Mouse (Mus musculus) hindbrain, postnatal 0 days (tissue): ENCODE data around the gene Tmc5. TPM values are rescaled to one million over a fixed set of nuclear protein-coding genes. Genes with fewer than 3 reads are reported as not detected.

ENCODE experiments used
- ATAC-seq: fragments of 200-750 bp; cut with Nextera tagmentation; 2 replicates; pipeline ENCODE4 v1.8.0; 2017; ENCODE audit warnings: mild to moderate bottlenecking, moderate TSS enrichment, moderate library complexity
- DNase-seq: peaks from one replicate; pipeline ENCODE4 v3.0.0-alpha.2; 2015; ENCODE audit warnings: low spot score
- H3K27ac ChIP-seq: fragments of 300-500 bp; sonication (generic); 2 replicates; pipeline ENCODE4 v1.5.1; 2014; ENCODE audit warnings: mild to moderate bottlenecking
- H3K27me3 ChIP-seq: fragments of 300-500 bp; sonication (generic); 2 replicates; pipeline ENCODE4 v1.6.1; 2014; ENCODE audit warnings: low read length, mixed read lengths; ENCODE audit not compliant: insufficient read depth
- H3K36me3 ChIP-seq: fragments of 300-500 bp; sonication (generic); 2 replicates; pipeline ENCODE4 v1.6.1; 2014; ENCODE audit warnings: low read length, mixed read lengths; ENCODE audit not compliant: insufficient read depth
- H3K4me1 ChIP-seq: fragments of 300-500 bp; sonication (generic); 2 replicates; pipeline ENCODE4 v1.6.1; 2014; ENCODE audit warnings: antibody characterized with exemption, low read length, mixed read lengths; ENCODE audit not compliant: insufficient read depth
- H3K4me2 ChIP-seq: fragments of 300-500 bp; sonication (generic); 2 replicates; pipeline ENCODE4 v1.6.1; 2014; ENCODE audit warnings: low read depth, mild to moderate bottlenecking, low read length, moderate library complexity, mixed read lengths
- H3K4me3 ChIP-seq: fragments of 300-500 bp; sonication (generic); 2 replicates; pipeline ENCODE4 v1.5.1; 2014; ENCODE audit warnings: low read length
- H3K9ac ChIP-seq: fragments of 300-500 bp; sonication (generic); replicated peaks from 2 replicates; pipeline ENCODE4 v1.6.1; 2014; ENCODE audit warnings: mild to moderate bottlenecking, low read length, moderate library complexity, mixed read lengths
- H3K9me3 ChIP-seq: fragments of 300-500 bp; sonication (generic); 2 replicates; pipeline ENCODE4 v1.6.1; 2016; ENCODE audit warnings: low read length, mixed read lengths
- CTCF ChIP-seq: IDR thresholded peaks from 2 replicates; pipeline ENCODE4 v1.5.1; 2016; ENCODE audit warnings: antibody characterized with exemption, control low read depth, low read depth
- WGBS: fragments of 180-500 bp; shearing (Covaris S2); extraction: QIAGEN DNeasy Blood & Tissue Kit; methylation state at CpG from one replicate; pipeline ENCODE4 v1.1.7; 2014; 5-methylcytosine and 5-hydroxymethylcytosine counted together
- polyA plus RNA-seq: library from polyadenylated mRNA; unstranded; fragments of >200 nt; fragmentation: Nextera tagmentation; extraction: Ambion mirVana; gene quantifications from 2 replicates; pipeline ENCODE4 v1.2.1, GENCODE M21; 2015
- total RNA-seq: library from RNA; depleted of rRNA; stranded (reverse); fragments of >200 nt; gene quantifications from 2 replicates; pipeline ENCODE4 v1.2.3, GENCODE M21; 2014

The Tmc5 gene
- total and polyA plus RNA-seq, 2 experiments from 2014 or later = 0.24 to 0.73 TPM

- no peak overlapping the region for H3K27ac ChIP-seq
- H3K4me1 ChIP-seq = no peaks in the 10 kb centered on the region
- ATAC-seq (no peak), DNase-seq (no peak)
- H3K9ac ChIP-seq = no peak overlapping the region
- H3K27me3 ChIP-seq = no peaks in the 10 kb centered on the region
- 91% methylated on average over 1 of the region's 1 CpGs for WGBS
- H3K4me3 ChIP-seq = no peak overlapping the region
- TF ChIP-seq CTCF = no peak
- H3K4me2 ChIP-seq = no peak overlapping the region
- H3K9me3 ChIP-seq = no peaks in the 10 kb centered on the region
- H3K36me3 ChIP-seq = no peaks in the 10 kb centered on the region
Measured at GRCm38 (mm10) chr7:118646237-118646636, 49.1 kb downstream of the Tmc5 start.

GRCm38 (mm10) chr7:118649328-118649727 is 52.2 kb downstream of the Tmc5 start:
- Histone ChIP-seq H3K9me3 (no peaks in the 10 kb centered on the region), H3K4me3 (no peak overlapping the region), H3K4me1 (no peaks in the 10 kb centered on the region), H3K4me2 (no peak overlapping the region), H3K27me3 (no peaks in the 10 kb centered on the region), H3K9ac (no peak overlapping the region), H3K27ac (peak overlapping the region; percentile 32; the same call in 1 of the 2 replicates), H3K36me3 (no peaks in the 10 kb centered on the region)
- 54% methylated on average over 7 of the region's 7 CpGs for WGBS
- no peak for TF ChIP-seq CTCF
- DNase-seq = peak; percentile 57
- peak; percentile 76 for ATAC-seq

GRCm38 (mm10) chr7:118650119-118650518 is 53.0 kb downstream of the Tmc5 start:
- H3K9me3 ChIP-seq = no peaks in the 10 kb centered on the region
- no peak overlapping the region for H3K4me2 ChIP-seq
- no peaks in the 10 kb centered on the region for H3K36me3 ChIP-seq
- no peak for ATAC-seq
- no peak for TF ChIP-seq CTCF
- no peak overlapping the region for H3K9ac ChIP-seq
- no peak overlapping the region for H3K4me3 ChIP-seq
- no peaks in the 10 kb centered on the region for H3K4me1 ChIP-seq
- no peak for DNase-seq
- H3K27ac ChIP-seq = no peak overlapping the region
- whole genome bisulfite sequencing = 78% methylated on average over 4 of the region's 4 CpGs
- H3K27me3 ChIP-seq = no peaks in the 10 kb centered on the region

GRCm38 (mm10) chr7:118650891-118651290 is 53.8 kb downstream of the Tmc5 start:
- Histone ChIP-seq H3K4me1 (no peaks in the 10 kb centered on the region), H3K4me2 (no peak overlapping the region), H3K27me3 (no peaks in the 10 kb centered on the region), H3K9ac (no peak overlapping the region), H3K4me3 (no peak overlapping the region), H3K9me3 (no peaks in the 10 kb centered on the region), H3K36me3 (no peaks in the 10 kb centered on the region), H3K27ac (no peak overlapping the region)
- ATAC-seq = no peak
- no peak for DNase-seq
- TF ChIP-seq CTCF = no peak
- whole genome bisulfite sequencing = 70% methylated on average over 1 of the region's 1 CpGs

- TF ChIP-seq CTCF = no peak
- no peak overlapping the region for H3K27ac ChIP-seq
- H3K9me3 ChIP-seq = no peaks in the 10 kb centered on the region
- no peak overlapping the region for H3K4me2 ChIP-seq
- 70% methylated on average over 6 of the region's 6 CpGs for WGBS
- H3K9ac ChIP-seq = no peak overlapping the region
- no peaks in the 10 kb centered on the region for H3K36me3 ChIP-seq
- DNase-seq = no peak
- ATAC-seq = no peak
- no peak overlapping the region for H3K4me3 ChIP-seq
- no peaks in the 10 kb centered on the region for H3K4me1 ChIP-seq
- no peaks in the 10 kb centered on the region for H3K27me3 ChIP-seq
Measured at GRCm38 (mm10) chr7:118652572-118653295, 55.6 kb downstream of the Tmc5 start.

- Histone ChIP-seq H3K9ac (no peak overlapping the region), H3K4me3 (no peak overlapping the region), H3K4me1 (no peaks in the 10 kb centered on the region), H3K4me2 (no peak overlapping the region), H3K27ac (no peak overlapping the region), H3K9me3 (no peaks in the 10 kb centered on the region), H3K36me3 (no peaks in the 10 kb centered on the region), H3K27me3 (no peaks in the 10 kb centered on the region)
- DNase-seq = no peak
- TF ChIP-seq CTCF = no peak
- 23% methylated on average over 6 of the region's 6 CpGs for WGBS
- no peak for ATAC-seq
Measured at GRCm38 (mm10) chr7:118656730-118657129, 59.6 kb downstream of the Tmc5 start.

- ATAC-seq (no peak), DNase-seq (no peak)
- Histone ChIP-seq H3K4me2 (no peak overlapping the region), H3K27ac (no peak overlapping the region), H3K9ac (no peak overlapping the region), H3K9me3 (no peaks in the 10 kb centered on the region), H3K4me3 (no peak overlapping the region), H3K27me3 (no peaks in the 10 kb centered on the region), H3K36me3 (no peaks in the 10 kb centered on the region), H3K4me1 (no peaks in the 10 kb centered on the region)
- no peak for TF ChIP-seq CTCF
- WGBS = 97% methylated on average over 2 of the region's 2 CpGs
Measured at GRCm38 (mm10) chr7:118667773-118668172, 70.7 kb downstream of the Tmc5 start.
